Mouse (Mus musculus) ES-Bruce4 (cell line): Measurements from ENCODE around the gene Pde4d. TPM values are rescaled to one million over a fixed set of nuclear protein-coding genes. Genes with fewer than 3 reads are reported as not detected.

ENCODE experiments used
- H3K27ac ChIP-seq: 2 replicates; pipeline ENCODE4 v1.5.1; 2012; ENCODE audit warnings: low read length, inconsistent platforms; ENCODE audit not compliant: insufficient read depth
- H3K27me3 ChIP-seq: 2 replicates; pipeline ENCODE4 v1.6.1; 2012; ENCODE audit warnings: mild to moderate bottlenecking, low read length, inconsistent platforms; ENCODE audit not compliant: control insufficient read depth, poor library complexity, insufficient read depth, severe bottlenecking
- H3K36me3 ChIP-seq: 2 replicates; pipeline ENCODE4 v1.6.1; 2012; ENCODE audit warnings: inconsistent platforms, mild to moderate bottlenecking, low read length, moderate library complexity; ENCODE audit not compliant: control insufficient read depth, poor library complexity, insufficient read depth, severe bottlenecking
- H3K4me1 ChIP-seq: one replicate; pipeline ENCODE4 v1.8.1; 2011; ENCODE audit warnings: low read length; ENCODE audit not compliant: control insufficient read depth, insufficient read depth
- H3K4me3 ChIP-seq: 2 replicates; pipeline ENCODE4 v1.5.1; 2011; ENCODE audit warnings: low read depth, mild to moderate bottlenecking, low read length
- H3K9ac ChIP-seq: 2 replicates; pipeline ENCODE4 v1.6.1; 2012; ENCODE audit warnings: low read depth, mild to moderate bottlenecking, inconsistent platforms; ENCODE audit not compliant: poor library complexity, severe bottlenecking
- H3K9me3 ChIP-seq: replicated peaks from 2 replicates; pipeline ENCODE4 v1.6.1; 2012; ENCODE audit warnings: mild to moderate bottlenecking, low read length, inconsistent platforms; ENCODE audit not compliant: control insufficient read depth, poor library complexity, insufficient read depth, severe bottlenecking
- CTCF ChIP-seq: IDR thresholded peaks from one replicate; pipeline ENCODE4 v1.8.1; 2011; ENCODE audit warnings: low read depth, low read length
- EP300 ChIP-seq: IDR thresholded peaks from 2 replicates; pipeline ENCODE4 v1.6.1; 2011; ENCODE audit warnings: low read depth, low read length; ENCODE audit not compliant: insufficient read depth
- POLR2A ChIP-seq: IDR thresholded peaks from one replicate; pipeline ENCODE4 v1.8.1; 2011; ENCODE audit warnings: low read length; ENCODE audit not compliant: insufficient read depth
- polyA plus RNA-seq: library from polyadenylated mRNA; stranded (reverse); fragments of >200 nt; gene quantifications from 2 replicates; pipeline ENCODE4 v1.2.4, GENCODE M21; 2011; ENCODE audit warnings: low read depth; ENCODE audit not compliant: missing spikeins, insufficient read depth, insufficient read length

Gene Pde4d
- polyA plus RNA-seq, 1 experiment, result 5.0 TPM

DNA sequence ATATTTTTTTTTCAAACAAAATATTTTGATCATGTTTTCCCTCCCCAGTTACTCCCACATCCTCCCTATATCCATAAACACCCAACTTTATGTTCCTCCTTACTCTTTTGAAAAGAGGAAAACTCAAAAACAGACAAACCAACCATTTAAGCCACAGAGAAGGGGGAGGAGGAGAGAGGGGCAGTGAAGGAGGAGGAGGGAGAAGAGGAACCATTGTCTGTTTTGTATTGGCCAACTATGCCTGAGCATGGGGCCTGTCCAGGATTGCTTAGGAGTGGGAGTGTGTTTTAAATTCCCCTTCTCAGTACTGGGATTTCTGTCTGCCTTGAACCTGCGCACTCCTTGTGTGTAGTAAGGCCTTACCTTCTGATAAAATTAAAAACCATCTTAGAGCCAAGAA lies 531.4 kb downstream of the Pde4d start:
- TF ChIP-seq CTCF (no peak), EP300 (no peak), POLR2A (no peak)
- no peak overlapping the region for H3K4me3 ChIP-seq
- H3K9ac ChIP-seq, result no peak overlapping the region
- no peaks in the 10 kb centered on the region for H3K4me1 ChIP-seq
- H3K27ac ChIP-seq, result no peak overlapping the region
- H3K36me3 ChIP-seq, result no peaks in the 10 kb centered on the region
- H3K27me3 ChIP-seq, result no peaks in the 10 kb centered on the region
- no peaks in the 10 kb centered on the region for H3K9me3 ChIP-seq

DNA sequence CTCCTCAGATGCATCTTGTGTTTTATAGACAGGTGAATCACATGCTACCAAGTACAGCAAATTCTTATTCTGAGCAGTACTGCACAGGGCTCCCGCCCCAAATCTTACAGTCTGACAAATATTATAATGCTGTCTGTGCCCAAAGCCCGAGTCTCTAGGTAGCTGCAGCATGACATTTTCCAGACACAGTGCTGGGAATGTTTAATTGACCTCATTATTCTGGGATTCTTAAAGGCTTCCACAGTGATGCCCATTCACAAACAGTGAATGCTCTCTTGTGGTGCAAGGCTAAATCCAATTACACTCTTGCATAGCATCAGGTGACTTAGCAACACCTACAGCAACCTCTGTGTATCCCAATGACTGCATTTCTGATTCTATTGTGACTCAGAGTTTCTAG lies 549.0 kb downstream of the Pde4d start:
- no peak overlapping the region for H3K9ac ChIP-seq
- no peaks in the 10 kb centered on the region for H3K36me3 ChIP-seq
- TF ChIP-seq CTCF, result no peak
- TF ChIP-seq POLR2A, result no peak
- TF ChIP-seq EP300, result no peak
- H3K27me3 ChIP-seq, result no peaks in the 10 kb centered on the region
- no peaks in the 10 kb centered on the region for H3K9me3 ChIP-seq
- no peaks in the 10 kb centered on the region for H3K4me1 ChIP-seq
- H3K27ac ChIP-seq, result no peak overlapping the region
- H3K4me3 ChIP-seq, result no peak overlapping the region

DNA sequence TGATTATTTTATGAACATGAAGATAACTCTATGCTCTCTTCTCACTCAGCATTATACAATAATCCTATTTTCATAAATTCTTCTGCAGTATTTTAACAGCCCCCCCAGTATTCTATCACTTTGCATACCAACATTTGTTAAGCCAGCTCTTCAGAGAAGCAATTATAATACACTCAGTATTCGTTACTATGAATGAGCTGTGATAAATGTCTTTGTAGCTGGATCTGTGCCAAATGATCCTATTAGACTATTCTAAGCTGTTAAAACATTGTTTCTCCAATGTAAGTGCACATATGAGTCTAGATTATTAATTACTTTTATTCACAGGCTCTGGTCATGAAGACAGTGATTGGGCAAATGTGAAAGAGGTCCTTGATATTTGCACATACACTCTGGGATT lies 575.0 kb downstream of the Pde4d start:
- H3K27ac ChIP-seq, result no peak overlapping the region
- H3K9me3 ChIP-seq, result no peaks in the 10 kb centered on the region
- no peak overlapping the region for H3K4me3 ChIP-seq
- no peak overlapping the region for H3K9ac ChIP-seq
- H3K36me3 ChIP-seq, result no peaks in the 10 kb centered on the region
- H3K4me1 ChIP-seq, result no peaks in the 10 kb centered on the region
- TF ChIP-seq POLR2A (no peak), CTCF (no peak), EP300 (no peak)
- no peaks in the 10 kb centered on the region for H3K27me3 ChIP-seq

DNA sequence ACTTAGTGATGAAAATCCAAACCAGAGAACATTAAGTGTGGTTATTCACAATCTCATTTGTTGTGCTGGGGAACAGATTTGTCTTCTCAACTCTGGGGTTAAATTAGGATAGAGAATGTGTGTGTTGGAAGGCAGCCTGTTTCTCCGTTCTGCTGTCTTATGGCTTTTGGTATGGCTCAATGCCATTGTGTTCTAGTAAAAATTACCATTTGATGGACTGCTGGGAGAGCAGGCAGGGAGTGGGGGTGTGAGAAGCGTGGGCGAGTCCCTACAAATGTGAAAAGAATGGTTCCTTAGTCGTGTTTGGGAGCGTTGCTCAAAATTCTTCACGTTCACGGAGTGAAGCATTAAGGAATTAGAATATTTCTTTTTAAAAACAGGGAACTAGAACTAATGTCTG lies 597.4 kb downstream of the Pde4d start:
- H3K4me1 ChIP-seq, result no peaks in the 10 kb centered on the region
- H3K27ac ChIP-seq, result no peak overlapping the region
- no peaks in the 10 kb centered on the region for H3K27me3 ChIP-seq
- no peak overlapping the region for H3K9ac ChIP-seq
- no peaks in the 10 kb centered on the region for H3K36me3 ChIP-seq
- TF ChIP-seq EP300 (no peak), CTCF (no peak), POLR2A (no peak)
- no peak overlapping the region for H3K4me3 ChIP-seq
- H3K9me3 ChIP-seq, result no peaks in the 10 kb centered on the region

DNA sequence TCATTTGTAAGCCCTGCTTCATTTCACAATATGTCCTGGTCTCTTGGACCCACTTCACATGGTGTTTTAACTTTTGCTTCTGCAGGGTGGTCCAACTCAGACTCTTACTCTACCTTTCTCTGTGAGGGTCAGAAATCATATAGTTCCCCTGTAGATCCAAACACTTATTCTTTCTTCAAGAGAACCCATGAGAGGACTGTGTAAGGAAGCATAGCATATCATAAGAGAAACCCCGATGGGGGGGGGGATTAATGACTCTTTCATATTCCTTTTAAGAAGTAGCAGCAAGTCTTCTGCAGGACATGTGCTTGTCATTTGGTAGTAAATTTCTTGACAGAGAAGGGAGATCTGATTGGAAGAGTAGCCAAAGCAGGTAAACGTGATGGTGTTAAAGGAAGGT lies 603.1 kb downstream of the Pde4d start:
- Histone ChIP-seq H3K36me3 (no peaks in the 10 kb centered on the region), H3K27me3 (no peaks in the 10 kb centered on the region), H3K9ac (no peak overlapping the region), H3K4me3 (no peak overlapping the region), H3K9me3 (no peaks in the 10 kb centered on the region), H3K27ac (no peak overlapping the region), H3K4me1 (no peaks in the 10 kb centered on the region)
- no peak for TF ChIP-seq POLR2A
- no peak for TF ChIP-seq CTCF
- no peak for TF ChIP-seq EP300

DNA sequence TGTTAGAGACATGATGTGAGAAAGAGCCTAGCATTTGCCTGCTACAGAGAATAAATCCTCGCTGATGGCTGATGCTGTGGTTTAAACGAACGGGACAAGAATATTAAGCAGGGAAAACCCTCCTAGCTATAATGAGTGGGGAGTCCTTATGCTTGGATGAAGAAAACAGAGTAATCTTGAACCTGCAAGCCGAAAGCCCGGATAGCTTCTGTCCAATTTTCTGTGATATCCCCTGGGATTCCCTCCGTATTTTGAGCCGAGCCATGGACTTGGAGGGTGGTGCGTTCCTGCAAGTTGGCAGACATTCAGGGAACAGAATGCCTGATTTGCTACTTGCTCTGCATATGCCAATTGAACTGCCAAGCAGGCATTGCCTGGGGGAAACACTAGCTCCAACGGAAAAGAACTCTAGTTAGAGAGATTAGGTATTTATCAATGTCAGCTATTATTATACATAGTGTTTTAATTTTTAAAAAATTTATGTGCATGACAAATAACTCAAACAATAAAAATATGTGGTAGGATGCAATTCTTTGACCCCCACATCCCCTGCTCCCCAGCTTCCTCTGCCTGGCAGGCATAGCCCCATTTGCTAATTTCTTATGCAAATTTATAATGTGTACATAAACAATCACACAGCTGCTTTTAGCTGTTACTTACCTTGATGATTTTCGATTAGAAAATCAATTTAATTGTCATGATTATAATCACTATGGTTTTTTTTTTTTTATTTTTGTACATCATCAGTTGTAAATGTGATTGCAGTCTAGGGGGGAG lies 603.7 kb downstream of the Pde4d start:
- no peak overlapping the region for H3K27ac ChIP-seq
- TF ChIP-seq CTCF (no peak), POLR2A (no peak), EP300 (no peak)
- H3K9ac ChIP-seq, result no peak overlapping the region
- no peak overlapping the region for H3K4me3 ChIP-seq
- no peaks in the 10 kb centered on the region for H3K4me1 ChIP-seq
- H3K9me3 ChIP-seq, result no peaks in the 10 kb centered on the region
- no peaks in the 10 kb centered on the region for H3K36me3 ChIP-seq
- no peaks in the 10 kb centered on the region for H3K27me3 ChIP-seq
